Mouse (Mus musculus) heart, embryonic 11.5 days (tissue): ENCODE results near the gene Olfr665. TPM values are rescaled to one million over a fixed set of nuclear protein-coding genes. Genes with fewer than 3 reads are reported as not detected.
"Not testable (repeated sequence)": the region's sequence is repeated elsewhere in the genome, so short reads cannot be mapped to it uniquely, and the experiment has no call there.

Experiments
- ATAC-seq: fragments of 200-750 bp; cut with Nextera tagmentation; replicated peaks from 2 replicates; pipeline ENCODE4 v1.8.0; 2017; ENCODE audit warnings: moderate library complexity; ENCODE audit not compliant: insufficient number of reproducible peaks, low FRiP score, low TSS enrichment
- H3K27ac ChIP-seq: fragments of 300-500 bp; sonication (generic); 2 replicates; pipeline ENCODE4 v1.5.1; 2014; ENCODE audit warnings: mild to moderate bottlenecking, low read depth, low read length
- H3K27me3 ChIP-seq: fragments of 300-500 bp; sonication (generic); 2 replicates; pipeline ENCODE4 v1.6.1; 2014; ENCODE audit warnings: mild to moderate bottlenecking, low read length, mixed read lengths; ENCODE audit not compliant: control insufficient read depth, insufficient read depth
- H3K36me3 ChIP-seq: fragments of 300-500 bp; sonication (generic); 2 replicates; pipeline ENCODE4 v1.6.1; 2014; ENCODE audit warnings: mild to moderate bottlenecking, low read length, moderate library complexity, mixed read lengths; ENCODE audit not compliant: control insufficient read depth, insufficient read depth
- H3K4me1 ChIP-seq: fragments of 300-500 bp; sonication (generic); 2 replicates; pipeline ENCODE4 v1.6.1; 2014; ENCODE audit warnings: low read length; ENCODE audit not compliant: control insufficient read depth, insufficient read depth
- H3K4me2 ChIP-seq: fragments of 300-500 bp; sonication (generic); 2 replicates; pipeline ENCODE4 v1.6.1; 2014; ENCODE audit warnings: mild to moderate bottlenecking, moderate library complexity
- H3K4me3 ChIP-seq: fragments of 300-500 bp; sonication (generic); 2 replicates; pipeline ENCODE4 v1.5.1; 2014; ENCODE audit warnings: low read depth, low read length
- H3K9ac ChIP-seq: fragments of 300-500 bp; sonication (generic); 2 replicates; pipeline ENCODE4 v1.6.1; 2014; ENCODE audit warnings: mild to moderate bottlenecking, low read depth, low read length, moderate library complexity
- H3K9me3 ChIP-seq: fragments of 300-500 bp; sonication (generic); replicated peaks from 2 replicates; pipeline ENCODE4 v1.6.1; 2016; ENCODE audit warnings: low read length; ENCODE audit not compliant: control insufficient read depth
- WGBS: fragments of 180-500 bp; shearing (Covaris S2); extraction: QIAGEN DNeasy Blood & Tissue Kit; methylation state at CpG from one replicate; pipeline ENCODE4 v1.1.7; 2014; ENCODE audit not compliant: insufficient replicate concordance; 5-methylcytosine and 5-hydroxymethylcytosine counted together
- polyA plus RNA-seq: library from polyadenylated mRNA; unstranded; fragments of >200 nt; fragmentation: Nextera tagmentation; extraction: Ambion mirVana; gene quantifications from 2 replicates; pipeline ENCODE4 v1.2.1, GENCODE M21; 2014

Olfr665 gene
- not detected in 2 replicates for polyA plus RNA-seq

DNA sequence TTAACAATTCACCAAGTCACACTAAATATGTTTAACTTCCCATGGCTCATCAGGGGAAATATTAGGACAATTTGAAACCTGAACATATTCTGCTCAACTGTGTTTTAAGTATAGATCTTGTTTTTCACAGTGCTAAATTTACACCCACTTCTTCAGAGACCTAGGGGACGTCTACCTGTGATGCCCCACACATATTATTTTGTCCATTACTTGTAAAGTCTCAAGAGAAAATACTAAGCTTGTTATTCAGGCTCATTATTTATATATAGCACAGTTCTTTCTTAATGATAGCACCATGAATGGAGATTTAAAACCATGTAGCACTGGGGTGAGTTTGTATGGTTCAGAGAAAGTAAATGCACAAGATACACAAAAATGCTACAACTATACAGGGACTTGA is at the start of gene Olfr665:
Gene Olfr665, plus strand, starts transcription at position 301 of the 400 bp plus-strand sequence.
- H3K4me2 ChIP-seq, result no peak within 1 kb of the TSS
- H3K36me3 ChIP-seq, result no peaks in the 10 kb centered on the region
- no peaks in the 10 kb centered on the region for H3K27me3 ChIP-seq
- H3K4me3 ChIP-seq, result no peak within 1 kb of the TSS
- no peak within 1 kb of the TSS for H3K9ac ChIP-seq
- no peaks in the 10 kb centered on the region for H3K4me1 ChIP-seq
- H3K9me3 ChIP-seq, result no peaks in the 10 kb centered on the region
- H3K27ac ChIP-seq, result no peak within 1 kb of the TSS
- 40% methylated on average over 1 of the region's 1 CpGs for WGBS
- no peak for ATAC-seq

DNA sequence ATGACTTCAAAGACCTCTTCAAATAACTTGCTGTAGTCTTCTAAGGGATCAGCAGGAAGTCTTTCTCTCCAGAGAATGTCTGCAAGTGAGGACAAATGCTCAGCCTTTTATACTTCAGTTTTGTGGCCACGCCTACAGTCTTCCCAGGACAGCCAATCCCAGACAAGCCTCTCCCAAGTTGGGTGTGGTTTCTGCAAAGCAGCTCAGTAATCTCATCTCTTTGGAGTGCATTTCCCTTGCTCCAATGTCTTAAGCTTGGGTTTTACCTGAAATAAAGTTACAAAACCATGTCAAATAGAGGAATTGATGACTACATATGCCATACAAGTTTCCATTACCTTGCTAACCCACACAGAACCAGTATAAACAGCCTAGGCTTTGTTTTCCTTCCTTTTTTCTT is 35.3 kb upstream of the Olfr665 start, which contains the start of gene Usp17lb:
Gene Usp17lb, minus strand, starts transcription at position 101 of the 400 bp plus-strand sequence.
- WGBS, result 41% methylated on average over 1 of the region's 1 CpGs
- Histone ChIP-seq H3K4me3 (no peak within 1 kb of the TSS), H3K27me3 (no peaks in the 10 kb centered on the region), H3K4me2 (no peak within 1 kb of the TSS), H3K9me3 (peaks cover 2% of the 10 kb centered on the region; the same call in 1 of the 2 replicates), H3K36me3 (no peaks in the 10 kb centered on the region), H3K4me1 (no peaks in the 10 kb centered on the region), H3K9ac (no peak within 1 kb of the TSS), H3K27ac (no peak within 1 kb of the TSS)
- ATAC-seq, result no peak

GRCm38 (mm10) chr7:104843731-104844287 is 34.0 kb upstream of the Olfr665 start:
- H3K36me3 ChIP-seq, result no peaks in the 10 kb centered on the region
- no peak overlapping the region for H3K9ac ChIP-seq
- H3K27me3 ChIP-seq, result no peaks in the 10 kb centered on the region
- peaks cover 2% of the 10 kb centered on the region; the same call in 1 of the 2 replicates for H3K9me3 ChIP-seq
- H3K27ac ChIP-seq, result no peak overlapping the region
- no peaks in the 10 kb centered on the region for H3K4me1 ChIP-seq
- no peak overlapping the region for H3K4me3 ChIP-seq
- ATAC-seq, result no peak
- WGBS, result 70% methylated on average over 1 of the region's 1 CpGs
- H3K4me2 ChIP-seq, result no peak overlapping the region

GRCm38 (mm10) chr7:104851546-104851945 is 26.3 kb upstream of the Olfr665 start:
- not testable (repeated sequence) for ATAC-seq, H3K4me2 ChIP-seq, H3K4me1 ChIP-seq, H3K9ac ChIP-seq, H3K4me3 ChIP-seq, H3K9me3 ChIP-seq, H3K27me3 ChIP-seq, H3K27ac ChIP-seq, H3K36me3 ChIP-seq
- WGBS, result 70% methylated on average over 2 of the region's 2 CpGs

DNA sequence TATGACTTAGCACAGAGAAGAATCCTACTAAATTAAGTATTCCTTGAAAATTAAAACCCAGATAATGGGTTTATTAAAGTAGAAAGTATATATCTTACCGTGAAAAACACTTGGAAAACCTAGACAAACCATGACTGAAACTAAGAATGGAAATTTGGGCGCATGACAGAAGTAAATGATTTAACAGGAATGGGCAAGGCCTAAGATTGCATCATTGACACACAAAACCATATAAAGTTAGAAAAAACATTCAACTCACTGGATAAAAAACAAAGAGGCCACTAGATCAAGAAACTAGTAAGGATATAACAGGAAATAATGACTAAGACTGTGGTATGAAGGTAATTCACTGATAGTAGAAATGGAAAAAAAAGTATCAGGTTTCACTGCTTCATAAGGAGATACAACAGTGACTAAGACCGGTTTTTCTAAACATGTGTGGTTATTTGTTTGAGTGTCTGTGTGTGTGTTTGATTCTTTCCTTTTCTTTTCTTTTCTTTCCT is 22.5 kb upstream of the Olfr665 start:
- H3K9me3 ChIP-seq, result no peaks in the 10 kb centered on the region
- H3K4me2 ChIP-seq, result no peak overlapping the region
- H3K9ac ChIP-seq, result no peak overlapping the region
- no peaks in the 10 kb centered on the region for H3K4me1 ChIP-seq
- ATAC-seq, result no peak
- WGBS, result 77% methylated on average over 3 of the region's 3 CpGs
- H3K27ac ChIP-seq, result no peak overlapping the region
- H3K4me3 ChIP-seq, result no peak overlapping the region
- H3K36me3 ChIP-seq, result no peaks in the 10 kb centered on the region
- no peaks in the 10 kb centered on the region for H3K27me3 ChIP-seq

DNA sequence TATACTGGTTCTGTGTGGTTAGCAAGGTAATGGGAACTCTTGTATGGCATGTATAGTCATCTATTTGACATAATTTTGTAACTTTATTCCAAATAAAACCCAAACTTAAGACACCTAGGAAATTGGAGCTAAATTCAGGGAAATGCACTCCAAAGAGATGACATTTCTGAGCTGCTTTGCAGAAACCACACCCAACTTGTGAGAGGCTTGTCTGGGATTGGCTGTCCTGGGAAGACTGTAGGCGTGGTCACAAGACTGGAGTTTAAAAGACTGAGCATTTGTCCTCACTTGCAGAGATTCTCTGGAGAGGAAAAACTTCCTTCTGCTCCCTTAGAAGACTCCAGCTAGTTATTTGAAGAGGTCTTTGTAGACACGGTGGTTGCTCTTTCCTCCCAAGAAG is 21.1 kb upstream of the Olfr665 start, which contains the start of gene Usp17la:
Gene Usp17la, plus strand, starts transcription at position 301 of the 400 bp plus-strand sequence.
- H3K9ac ChIP-seq, H3K36me3 ChIP-seq, H3K27ac ChIP-seq, H3K4me2 ChIP-seq, H3K9me3 ChIP-seq, H3K4me3 ChIP-seq, ATAC-seq, H3K27me3 ChIP-seq, H3K4me1 ChIP-seq: not testable (repeated sequence)
- WGBS, result 74% methylated on average over 2 of the region's 2 CpGs

GRCm38 (mm10) chr7:104857683-104858082 is 20.1 kb upstream of the Olfr665 start:
- Histone ChIP-seq H3K4me2 (no peak overlapping the region), H3K9ac (no peak overlapping the region), H3K27me3 (no peaks in the 10 kb centered on the region), H3K4me1 (no peaks in the 10 kb centered on the region), H3K9me3 (no peaks in the 10 kb centered on the region), H3K27ac (no peak overlapping the region), H3K36me3 (no peaks in the 10 kb centered on the region), H3K4me3 (no peak overlapping the region)
- ATAC-seq, result no peak
- WGBS, result 74% methylated on average over 1 of the region's 1 CpGs

DNA sequence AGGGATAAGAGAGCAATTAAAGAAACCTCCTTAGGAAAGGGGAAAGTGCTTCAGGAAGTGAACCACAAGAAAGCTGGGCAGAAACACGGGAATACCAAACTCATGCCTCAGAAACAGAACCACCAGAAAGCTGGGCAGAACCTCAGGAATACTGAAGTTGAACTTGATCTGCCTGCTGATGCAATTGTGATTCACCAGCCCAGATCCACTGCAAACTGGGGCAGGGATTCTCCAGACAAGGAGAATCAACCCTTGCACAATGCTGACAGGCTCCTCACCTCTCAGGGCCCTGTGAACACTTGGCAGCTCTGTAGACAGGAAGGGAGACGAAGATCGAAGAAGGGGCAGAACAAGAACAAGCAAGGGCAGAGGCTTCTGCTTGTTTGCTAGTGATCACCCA is 16.4 kb upstream of the Olfr665 start:
- no peaks in the 10 kb centered on the region for H3K4me1 ChIP-seq
- no peak overlapping the region for H3K4me3 ChIP-seq
- no peak for ATAC-seq
- no peak overlapping the region for H3K9ac ChIP-seq
- 72% methylated on average over 3 of the region's 3 CpGs for WGBS
- H3K9me3 ChIP-seq, result no peaks in the 10 kb centered on the region
- H3K36me3 ChIP-seq, result no peaks in the 10 kb centered on the region
- no peak overlapping the region for H3K4me2 ChIP-seq
- H3K27me3 ChIP-seq, result no peaks in the 10 kb centered on the region
- H3K27ac ChIP-seq, result no peak overlapping the region

DNA sequence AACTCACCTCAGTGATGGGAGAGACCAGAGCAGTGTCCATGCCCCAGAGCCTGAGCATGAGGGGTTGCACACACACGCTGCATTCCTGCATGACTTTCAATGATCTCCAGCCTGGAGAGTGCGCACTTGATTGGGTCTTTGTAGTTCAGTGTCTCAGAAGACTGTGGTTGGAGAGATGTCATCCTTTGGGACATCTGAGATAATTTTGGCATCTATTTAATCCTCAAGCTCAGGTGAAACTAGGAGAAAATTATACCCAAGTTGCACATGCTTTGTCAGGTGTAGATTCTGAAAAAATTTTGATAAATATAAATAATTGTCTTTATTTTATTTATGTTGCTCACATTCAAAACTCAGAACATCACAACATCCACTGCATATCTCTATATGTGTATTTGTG is 18.0 kb downstream of the Olfr665 start, which contains the start of gene Olfr666:
Gene Olfr666, minus strand, starts transcription at position 101 of the 400 bp plus-strand sequence.
- H3K4me3 ChIP-seq, result no peak within 1 kb of the TSS
- no peaks in the 10 kb centered on the region for H3K36me3 ChIP-seq
- ATAC-seq, result no peak
- H3K27ac ChIP-seq, result no peak within 1 kb of the TSS
- no peak within 1 kb of the TSS for H3K9ac ChIP-seq
- no peaks in the 10 kb centered on the region for H3K27me3 ChIP-seq
- H3K9me3 ChIP-seq, result no peaks in the 10 kb centered on the region
- WGBS, result 87% methylated on average over 2 of the region's 2 CpGs
- no peak within 1 kb of the TSS for H3K4me2 ChIP-seq
- no peaks in the 10 kb centered on the region for H3K4me1 ChIP-seq
